Mouse (Mus musculus) liver, adult (tissue): Measurements from ENCODE around the gene As3mt.

Experiments used
- GATA4 ChIP-seq: IDR thresholded peaks from 2 replicates; pipeline ENCODE4 v1.6.1; 2014; ENCODE audit warnings: mild to moderate bottlenecking, low read length; ENCODE audit not compliant: insufficient replicate concordance

Gene As3mt

DNA sequence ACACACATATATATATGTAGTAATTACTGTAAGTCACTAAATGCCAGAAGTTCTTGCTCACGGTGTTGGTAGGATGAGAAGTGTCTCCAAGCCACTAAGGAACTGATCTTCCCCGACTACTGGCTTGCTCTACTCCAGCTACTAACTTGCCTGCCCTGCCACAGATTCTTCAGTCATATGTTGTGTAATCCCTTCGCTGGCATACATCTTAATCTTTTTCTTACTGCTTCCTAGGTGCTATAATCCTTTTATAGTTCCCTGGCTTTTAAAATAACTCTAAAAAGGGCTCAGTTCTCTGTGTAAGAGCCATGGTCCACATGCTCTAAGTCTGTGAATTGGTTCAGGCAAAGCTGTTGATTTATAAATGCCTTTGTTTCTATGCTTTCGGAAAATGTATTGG, 78.4 kb downstream of the As3mt start:
- TF ChIP-seq GATA4, result no peak

DNA sequence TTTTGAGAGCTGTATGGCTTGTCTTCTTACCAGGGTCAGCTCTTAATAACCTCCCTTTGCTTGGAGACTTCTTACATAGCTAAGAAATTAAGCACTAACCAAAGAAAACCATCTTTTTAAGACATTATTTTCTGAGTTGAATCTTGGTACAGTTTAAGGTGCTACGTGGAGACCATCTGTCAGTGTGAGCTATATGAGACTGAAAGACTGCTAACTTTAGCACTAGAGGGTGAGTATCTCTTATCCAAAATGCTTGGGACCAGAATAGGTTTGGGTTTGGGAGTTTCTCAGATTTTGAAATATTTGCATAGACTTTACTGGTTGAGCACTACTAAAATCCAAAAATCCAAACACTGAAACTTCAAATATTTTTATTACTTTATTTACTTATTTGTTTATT, 82.5 kb downstream of the As3mt start:
- TF ChIP-seq GATA4, result no peak
